Mouse (Mus musculus): ENCODE results near the gene Nckap5. TPM values are rescaled to one million over a fixed set of nuclear protein-coding genes. Genes with fewer than 3 reads are reported as not detected.

The Nckap5 gene
- polyA plus RNA-seq, 1 experiment: not detected

DNA sequence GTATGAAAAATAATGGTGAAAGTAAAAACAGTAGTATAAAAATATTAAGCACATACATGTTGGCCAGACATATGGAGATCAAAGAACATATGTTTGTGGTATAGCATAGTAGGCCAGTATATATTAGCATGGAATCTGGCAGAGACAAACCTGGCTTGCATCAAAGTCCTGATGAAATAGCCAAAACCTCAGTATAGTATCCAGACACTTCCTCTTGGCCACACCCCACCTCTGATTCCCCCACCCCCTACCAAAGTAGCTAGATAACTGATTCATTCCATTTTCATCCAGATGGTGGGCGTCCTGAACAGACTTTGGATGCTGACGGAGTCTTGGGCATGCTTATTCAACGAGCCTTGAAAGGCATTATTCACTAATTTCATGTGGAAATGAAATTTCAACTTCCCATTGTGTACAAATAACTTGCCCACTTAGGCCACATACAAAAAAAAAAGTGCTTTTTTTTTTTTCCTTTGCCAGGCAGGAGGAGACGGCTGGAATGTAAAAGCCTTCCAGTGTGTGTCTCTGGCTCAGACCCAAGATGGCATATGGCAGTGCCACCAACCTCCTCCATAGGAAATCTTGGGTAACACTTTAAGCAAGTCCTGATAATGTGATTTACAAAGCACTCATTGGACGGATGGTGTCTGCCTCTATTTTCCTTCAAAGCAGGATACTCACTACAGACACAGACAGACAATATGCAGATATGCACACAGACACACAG is 360.6 kb downstream of the Nckap5 start:
- Histone ChIP-seq H3K4me3 (ENCODE audit: insufficient read depth, poor library complexity, severe bottlenecking) (no peak overlapping the region), H3K79me3 (ENCODE audit: low read depth) (no peaks in the 10 kb centered on the region), H3ac (ENCODE audit: control insufficient read depth, insufficient read length, low read depth) (no peak overlapping the region), H3K27me3 (ENCODE audit: control insufficient read depth, insufficient read depth, insufficient read length) (no peaks in the 10 kb centered on the region), H3K36me3 (ENCODE audit: control insufficient read depth, insufficient read depth) (no peaks in the 10 kb centered on the region), H3K79me2 (ENCODE audit: control insufficient read depth, insufficient read depth) (no peaks in the 10 kb centered on the region)
- TF ChIP-seq FOSL1 (IDR thresholded peaks at IDR 0.05; ENCODE audit: insufficient read depth, low read length, poor library complexity, severe bottlenecking) (no peak), CTCF (IDR thresholded peaks at IDR 0.05; ENCODE audit: control insufficient read depth, insufficient read depth, insufficient read length) (no peak), MYOD1 (IDR thresholded peaks at IDR 0.05; ENCODE audit: control insufficient read depth, insufficient read length, low read depth) (no peak), USF1 (IDR thresholded peaks at IDR 0.05; ENCODE audit: low read depth) (no peak), CEBPB (IDR thresholded peaks at IDR 0.05; ENCODE audit: low read depth) (no peak), MYOG (IDR thresholded peaks at IDR 0.05; ENCODE audit: control insufficient read depth, extremely low read depth, insufficient read length) (no peak), MAX (IDR thresholded peaks at IDR 0.05) (no peak)

DNA sequence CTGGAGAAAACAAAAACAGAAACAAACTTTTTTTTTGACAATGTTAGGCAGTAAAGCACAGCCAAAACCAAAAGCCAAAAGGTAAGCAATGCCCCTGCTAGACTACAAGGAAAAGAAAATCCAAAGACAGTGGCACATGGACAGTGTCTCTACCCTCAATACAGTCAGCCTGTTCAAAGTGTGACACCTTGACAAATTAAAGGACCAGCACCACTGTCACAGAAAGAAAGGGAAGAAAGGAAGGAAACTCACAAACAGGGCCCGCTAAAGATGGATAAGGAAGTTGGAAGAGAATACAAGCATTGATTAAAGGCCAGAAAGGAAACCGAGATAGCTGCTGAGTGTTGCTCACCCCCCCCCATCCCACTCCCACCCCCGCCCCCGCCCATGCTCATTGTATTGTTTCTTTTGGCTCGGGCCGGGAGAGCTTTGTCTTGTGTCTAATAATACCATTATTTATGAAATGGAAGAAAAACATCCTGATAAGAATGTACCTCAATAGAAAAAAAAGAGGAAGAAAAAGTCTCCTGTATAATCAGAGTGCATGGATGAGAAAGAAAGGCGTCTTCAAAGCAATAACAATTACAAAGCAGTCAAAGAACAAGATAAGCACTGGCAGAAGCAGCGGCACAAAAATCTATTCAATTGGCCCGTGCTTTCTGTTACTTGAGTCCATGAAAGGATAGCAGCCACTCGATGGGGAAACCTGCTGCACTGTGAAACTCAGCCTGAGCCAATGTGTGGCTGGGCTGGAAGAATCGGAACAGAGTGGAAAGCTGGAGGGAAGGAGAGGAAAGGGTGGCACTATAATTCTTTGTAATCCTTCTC is 368.9 kb downstream of the Nckap5 start:
- H3ac ChIP-seq (ENCODE audit: control insufficient read depth, insufficient read length, low read depth): no peak overlapping the region
- no peaks in the 10 kb centered on the region for H3K27me3 ChIP-seq (ENCODE audit: control insufficient read depth, insufficient read depth, insufficient read length)
- no peak overlapping the region for H3K4me3 ChIP-seq (ENCODE audit: insufficient read depth, poor library complexity, severe bottlenecking)

DNA sequence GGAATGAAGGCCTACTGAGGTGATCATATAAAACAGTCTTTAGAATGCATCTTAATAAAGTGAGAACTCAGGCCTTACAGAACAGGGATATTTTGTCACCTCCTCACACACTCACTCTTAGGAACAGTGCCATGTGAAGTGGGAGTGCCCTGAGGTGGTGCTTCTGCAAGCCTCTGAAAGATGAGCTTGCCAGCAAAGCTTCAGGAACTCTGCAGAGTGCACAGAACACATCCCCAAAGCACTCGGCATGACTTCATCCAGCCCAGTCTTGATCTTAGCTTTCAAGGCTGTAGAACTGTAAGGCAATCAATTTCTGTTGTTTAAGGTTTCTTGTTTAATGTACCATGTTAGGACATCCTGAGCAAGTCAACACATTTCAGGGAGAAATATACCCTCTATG is 372.9 kb downstream of the Nckap5 start:
- Histone ChIP-seq H3ac (ENCODE audit: control insufficient read depth, insufficient read length, low read depth) (no peak overlapping the region), H3K27me3 (ENCODE audit: control insufficient read depth, insufficient read depth, insufficient read length) (no peaks in the 10 kb centered on the region), H3K79me2 (ENCODE audit: control insufficient read depth, insufficient read depth) (no peaks in the 10 kb centered on the region), H3K36me3 (ENCODE audit: control insufficient read depth, insufficient read depth) (no peaks in the 10 kb centered on the region), H3K4me3 (ENCODE audit: insufficient read depth, poor library complexity, severe bottlenecking) (no peak overlapping the region), H3K79me3 (ENCODE audit: low read depth) (no peaks in the 10 kb centered on the region)
- TF ChIP-seq MYOD1 (IDR thresholded peaks at IDR 0.05; ENCODE audit: control insufficient read depth, insufficient read length, low read depth): no peak
- no peak for TF ChIP-seq MAX (IDR thresholded peaks at IDR 0.05)
- no peak for TF ChIP-seq CEBPB (IDR thresholded peaks at IDR 0.05; ENCODE audit: low read depth)
- no peak for TF ChIP-seq CTCF (IDR thresholded peaks at IDR 0.05; ENCODE audit: control insufficient read depth, insufficient read depth, insufficient read length)
- TF ChIP-seq FOSL1 (IDR thresholded peaks at IDR 0.05; ENCODE audit: insufficient read depth, low read length, poor library complexity, severe bottlenecking): no peak
- no peak for TF ChIP-seq USF1 (IDR thresholded peaks at IDR 0.05; ENCODE audit: low read depth)
- no peak for TF ChIP-seq MYOG (IDR thresholded peaks at IDR 0.05; ENCODE audit: control insufficient read depth, extremely low read depth, insufficient read length)

More for the DNA sequence above, 368.9 kb downstream of the Nckap5 start:
- TF ChIP-seq CEBPB (IDR thresholded peaks at IDR 0.05; ENCODE audit: low read depth): no peak
- Histone ChIP-seq H3K79me3 (ENCODE audit: low read depth) (no peaks in the 10 kb centered on the region), H3K79me2 (ENCODE audit: control insufficient read depth, insufficient read depth) (no peaks in the 10 kb centered on the region), H3K36me3 (ENCODE audit: control insufficient read depth, insufficient read depth) (no peaks in the 10 kb centered on the region)

DNA sequence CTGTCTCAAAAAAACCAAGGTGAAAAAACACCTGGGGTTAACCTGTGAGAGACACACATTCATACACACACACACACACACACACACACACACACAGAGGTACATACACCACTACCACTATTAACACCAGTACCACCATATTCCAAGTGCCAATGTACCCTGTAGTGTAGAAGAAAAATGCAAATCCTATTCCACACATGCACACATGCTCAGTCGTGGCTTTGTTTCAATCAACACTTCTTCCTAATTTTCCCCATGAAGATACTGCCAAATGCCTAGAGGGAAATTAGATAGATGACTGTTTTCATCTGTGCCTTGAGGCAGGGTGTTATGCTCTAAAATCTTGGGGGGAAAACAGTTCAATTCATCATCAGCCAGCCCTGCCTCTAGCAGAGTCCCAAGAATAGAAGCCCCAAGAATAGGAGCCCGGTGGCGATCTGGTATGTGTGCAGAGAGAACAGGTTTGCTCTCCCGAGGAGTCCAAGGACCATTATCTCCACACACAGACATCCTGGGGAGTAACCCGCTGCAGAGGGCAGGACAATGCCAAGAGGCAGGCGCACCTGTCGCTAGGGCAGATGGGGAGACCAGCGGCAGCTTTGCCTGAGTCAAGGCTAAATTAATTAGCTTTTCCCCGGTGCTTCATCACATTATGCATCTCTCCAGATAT is 376.0 kb downstream of the Nckap5 start:
- Histone ChIP-seq H3K4me3 (ENCODE audit: insufficient read depth, poor library complexity, severe bottlenecking) (no peak overlapping the region), H3K36me3 (ENCODE audit: control insufficient read depth, insufficient read depth) (no peaks in the 10 kb centered on the region), H3ac (ENCODE audit: control insufficient read depth, insufficient read length, low read depth) (no peak overlapping the region), H3K79me3 (ENCODE audit: low read depth) (no peaks in the 10 kb centered on the region), H3K79me2 (ENCODE audit: control insufficient read depth, insufficient read depth) (no peaks in the 10 kb centered on the region), H3K27me3 (ENCODE audit: control insufficient read depth, insufficient read depth, insufficient read length) (no peaks in the 10 kb centered on the region)
- TF ChIP-seq USF1 (IDR thresholded peaks at IDR 0.05; ENCODE audit: low read depth) (no peak), CTCF (IDR thresholded peaks at IDR 0.05; ENCODE audit: control insufficient read depth, insufficient read depth, insufficient read length) (no peak), MAX (IDR thresholded peaks at IDR 0.05) (no peak), FOSL1 (IDR thresholded peaks at IDR 0.05; ENCODE audit: insufficient read depth, low read length, poor library complexity, severe bottlenecking) (no peak), MYOG (IDR thresholded peaks at IDR 0.05; ENCODE audit: control insufficient read depth, extremely low read depth, insufficient read length) (no peak), CEBPB (IDR thresholded peaks at IDR 0.05; ENCODE audit: low read depth) (no peak), MYOD1 (IDR thresholded peaks at IDR 0.05; ENCODE audit: control insufficient read depth, insufficient read length, low read depth) (no peak)

DNA sequence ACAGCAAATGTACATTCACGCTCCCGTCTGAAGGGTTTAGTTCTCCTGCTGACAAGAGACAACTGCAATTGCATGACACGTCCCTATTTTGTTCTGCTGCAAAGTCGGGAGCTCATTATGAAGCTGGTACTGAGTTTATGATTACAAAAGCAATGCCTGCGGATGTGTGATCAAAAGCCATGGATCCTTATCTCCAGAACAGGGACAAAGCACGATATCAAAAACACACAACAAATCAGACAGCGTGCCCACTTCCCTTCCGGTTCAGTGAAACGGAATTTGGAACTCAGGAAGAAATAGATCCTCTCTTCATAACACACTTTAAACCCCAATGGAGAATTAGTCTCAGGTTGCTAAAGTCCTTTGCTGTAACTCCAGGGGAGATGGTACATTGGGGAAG is 379.1 kb downstream of the Nckap5 start:
- TF ChIP-seq CEBPB (IDR thresholded peaks at IDR 0.05; ENCODE audit: low read depth): no peak
- TF ChIP-seq CTCF (IDR thresholded peaks at IDR 0.05; ENCODE audit: control insufficient read depth, insufficient read depth, insufficient read length): no peak
- no peak for TF ChIP-seq MYOG (IDR thresholded peaks at IDR 0.05; ENCODE audit: control insufficient read depth, extremely low read depth, insufficient read length)
- no peak for TF ChIP-seq USF1 (IDR thresholded peaks at IDR 0.05; ENCODE audit: low read depth)
- TF ChIP-seq FOSL1 (IDR thresholded peaks at IDR 0.05; ENCODE audit: insufficient read depth, low read length, poor library complexity, severe bottlenecking): no peak
- TF ChIP-seq MYOD1 (IDR thresholded peaks at IDR 0.05; ENCODE audit: control insufficient read depth, insufficient read length, low read depth): no peak
- no peak for TF ChIP-seq MAX (IDR thresholded peaks at IDR 0.05)
- H3ac ChIP-seq (ENCODE audit: control insufficient read depth, insufficient read length, low read depth): no peak overlapping the region

More for the DNA sequence above, 379.1 kb downstream of the Nckap5 start:
- Histone ChIP-seq H3K27me3 (ENCODE audit: control insufficient read depth, insufficient read depth, insufficient read length) (no peaks in the 10 kb centered on the region), H3K4me3 (ENCODE audit: insufficient read depth, poor library complexity, severe bottlenecking) (no peak overlapping the region), H3K36me3 (ENCODE audit: control insufficient read depth, insufficient read depth) (no peaks in the 10 kb centered on the region), H3K79me3 (ENCODE audit: low read depth) (no peaks in the 10 kb centered on the region), H3K79me2 (ENCODE audit: control insufficient read depth, insufficient read depth) (no peaks in the 10 kb centered on the region)

Data from C2C12 (cell line).